Mouse (Mus musculus): ENCODE results near the gene 1700037H04Rik.

The 1700037H04Rik gene

DNA sequence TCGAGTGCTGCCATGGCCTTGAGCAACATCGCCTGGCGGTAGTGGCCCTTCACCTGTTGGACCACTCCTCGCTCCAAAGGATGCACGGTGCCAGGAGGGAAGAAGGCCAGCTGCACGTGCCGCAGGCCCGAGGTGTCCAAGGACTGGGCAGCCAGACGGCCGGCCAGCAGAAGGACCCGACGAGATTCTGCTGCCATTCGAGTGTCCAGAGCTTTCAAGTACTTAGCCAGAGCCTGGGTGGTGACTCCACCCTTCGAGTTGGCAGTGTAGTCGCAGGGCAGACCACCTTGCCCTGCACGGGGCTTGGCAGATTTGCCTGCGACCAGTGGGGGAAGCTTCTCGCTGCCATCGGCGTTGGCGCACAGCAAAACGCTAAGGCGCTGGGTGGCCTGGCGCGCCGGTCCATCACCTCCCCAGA, 19.0 kb upstream of the 1700037H04Rik start:
- DNase-seq, result no peak

DNA sequence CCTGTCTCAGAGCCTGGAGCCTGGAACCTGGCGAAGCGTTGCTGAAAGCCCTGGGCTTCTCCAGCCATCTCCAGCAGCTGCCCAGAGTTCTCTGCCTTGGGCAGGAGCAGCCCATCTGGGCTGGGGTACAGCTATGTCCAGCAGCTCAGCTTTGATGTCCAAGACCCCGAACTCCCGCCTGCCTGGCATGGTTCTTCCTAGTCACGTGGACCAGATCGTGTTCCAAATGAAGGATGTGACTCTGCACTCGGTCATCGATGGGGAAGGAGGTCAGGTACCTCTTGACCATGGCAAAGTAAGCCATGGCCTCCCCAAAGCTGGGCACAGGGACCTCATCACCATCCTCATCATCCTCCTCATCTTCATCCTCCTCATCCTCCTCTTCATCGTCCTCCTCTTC, 18.1 kb upstream of the 1700037H04Rik start:
- no peak for DNase-seq

DNA sequence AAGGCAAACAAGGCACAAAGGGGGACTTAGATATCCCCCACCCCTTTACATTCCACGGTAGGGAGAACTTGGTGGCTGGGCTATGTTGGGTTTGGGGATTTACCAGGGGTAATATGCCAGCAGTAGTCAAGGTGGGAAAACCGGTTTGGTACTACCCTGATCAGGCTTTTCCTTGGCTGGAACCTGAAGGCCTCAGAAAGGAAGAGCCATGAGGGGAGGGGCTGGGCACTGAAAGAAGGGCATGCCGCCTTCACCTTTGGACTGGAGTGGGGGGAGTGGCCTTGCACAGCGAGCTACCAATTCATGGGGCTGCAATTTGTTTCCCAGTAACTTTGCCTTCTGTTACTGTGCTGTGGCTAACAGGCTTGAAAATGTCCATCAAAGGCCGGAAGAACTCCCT, 16.6 kb upstream of the 1700037H04Rik start:
- DNase-seq, result no peak

DNA sequence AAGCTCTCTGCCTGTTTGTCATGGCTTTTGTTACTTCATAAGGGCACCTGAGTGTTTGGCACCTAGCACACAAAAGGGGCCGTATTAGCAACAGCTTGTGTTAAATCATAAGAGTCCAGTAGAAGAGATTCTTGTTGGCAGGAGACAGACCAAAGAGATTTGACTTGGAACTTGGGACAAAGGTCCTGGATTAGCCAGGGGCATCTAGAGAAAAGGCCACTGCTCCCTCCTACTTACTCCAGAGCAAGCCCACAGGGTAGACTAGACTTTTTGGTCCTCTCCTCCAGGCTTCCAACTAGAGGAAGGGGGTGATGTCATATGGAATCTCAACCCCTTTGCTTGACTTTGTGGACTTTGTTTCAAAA, 16.0 kb upstream of the 1700037H04Rik start:
- DNase-seq, result no peak

DNA sequence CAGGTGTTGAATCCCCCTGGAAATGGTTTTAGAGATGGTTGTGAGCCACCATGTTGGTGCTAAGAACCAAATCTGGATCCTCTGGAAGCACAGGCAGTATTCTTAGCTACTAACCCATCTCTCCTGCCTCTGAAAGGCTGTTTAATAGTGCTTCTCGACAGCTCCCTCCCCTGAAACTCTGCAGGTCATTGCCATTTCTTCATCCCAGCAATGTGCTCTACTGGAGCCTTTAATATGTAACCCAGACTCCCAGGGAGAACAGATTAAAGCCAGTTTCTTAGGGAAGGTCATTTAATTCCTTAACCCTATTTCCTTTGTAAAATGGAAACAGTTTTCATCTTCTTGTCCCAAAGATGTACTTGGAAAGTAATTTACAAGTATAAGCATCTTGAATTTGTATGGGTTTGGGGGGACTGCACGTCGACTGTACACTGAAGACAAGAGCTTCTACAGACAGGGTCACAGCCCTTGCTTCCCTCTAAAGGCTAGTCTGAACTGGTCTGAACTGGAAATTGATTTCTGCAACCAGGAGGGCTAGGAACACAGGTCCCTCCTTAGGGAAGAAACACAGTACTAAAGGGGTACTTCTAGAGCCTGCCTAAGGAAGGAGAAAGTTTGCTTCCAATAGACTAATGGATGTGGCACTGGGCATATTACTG, 15.5 kb upstream of the 1700037H04Rik start:
- DNase-seq, result no peak

DNA sequence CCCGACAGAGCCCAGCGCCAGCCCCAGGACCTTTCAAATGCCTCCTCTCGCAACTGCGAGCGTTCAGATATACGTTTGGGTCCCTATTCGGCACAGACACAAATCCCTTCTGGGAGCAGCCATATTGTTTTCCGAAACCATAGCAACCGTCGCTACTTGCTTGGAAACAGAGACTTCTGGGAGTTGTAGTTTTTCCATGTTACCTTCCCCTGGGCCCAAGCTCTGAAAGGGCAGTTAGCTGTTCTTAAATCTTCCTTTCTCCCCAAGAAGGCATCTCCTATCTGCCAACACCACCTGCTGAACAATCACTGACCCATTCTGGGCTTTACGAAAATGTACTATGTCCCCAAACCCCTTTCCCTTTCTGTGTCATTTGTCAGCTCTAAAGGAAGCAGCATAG, 14.8 kb upstream of the 1700037H04Rik start:
- peak in 1 of 2 experiments; percentile 48 for DNase-seq

DNA sequence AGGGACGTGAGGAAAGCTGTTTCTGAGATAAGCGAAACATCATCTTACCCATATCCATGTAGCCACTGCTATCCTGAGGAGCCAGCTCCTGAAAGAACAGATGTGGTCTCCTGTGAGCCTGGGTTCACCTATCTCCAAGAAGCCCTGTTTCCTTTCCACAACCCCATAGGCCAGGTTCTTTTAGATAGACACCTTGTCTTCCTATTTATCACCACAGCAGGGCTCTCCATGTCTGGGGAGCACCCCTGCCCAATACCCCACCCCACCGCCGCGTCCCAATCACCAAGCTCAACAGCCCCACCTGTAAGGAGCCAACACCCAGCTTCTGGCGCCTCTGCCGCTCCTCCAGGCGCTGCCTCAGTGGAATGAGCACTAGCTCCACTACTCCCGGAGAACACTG, 12.4 kb upstream of the 1700037H04Rik start:
- no peak for DNase-seq

DNA sequence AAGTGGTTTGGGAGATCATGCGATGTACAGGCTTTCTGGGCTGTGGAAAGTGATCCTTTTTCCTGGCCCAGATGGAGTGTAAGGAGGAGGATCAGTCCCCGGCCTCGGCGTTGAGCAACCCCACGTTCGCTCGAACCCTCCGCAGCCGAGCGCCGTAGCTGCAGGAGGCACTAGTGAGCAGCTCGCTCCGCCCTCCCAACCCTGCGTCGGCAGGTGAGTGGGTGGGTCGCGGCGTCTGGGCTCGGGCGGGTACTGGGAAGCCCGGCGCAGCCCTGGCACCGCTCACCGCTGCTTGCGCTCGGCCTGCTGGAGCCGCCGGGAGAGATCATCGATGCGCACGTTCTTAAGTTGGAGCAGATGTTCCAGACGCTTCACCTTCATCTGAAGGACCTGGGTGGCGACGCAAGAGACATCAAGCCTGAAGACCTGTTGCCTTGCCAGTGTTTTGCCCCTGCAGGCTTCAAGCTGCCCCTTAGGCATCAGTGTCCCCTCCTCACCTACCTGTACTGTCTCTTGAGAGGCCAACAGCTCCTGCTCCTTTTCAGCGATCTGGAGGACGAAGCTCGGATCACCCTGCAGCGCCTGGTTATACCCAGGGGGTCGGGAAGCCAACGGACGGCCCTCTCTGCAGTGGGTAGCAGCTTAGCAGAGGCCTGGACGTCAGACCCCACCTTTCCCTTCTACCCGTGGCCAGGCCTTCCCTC, 11.7 kb upstream of the 1700037H04Rik start:
- peak; percentile 52 to 64 for DNase-seq

DNA sequence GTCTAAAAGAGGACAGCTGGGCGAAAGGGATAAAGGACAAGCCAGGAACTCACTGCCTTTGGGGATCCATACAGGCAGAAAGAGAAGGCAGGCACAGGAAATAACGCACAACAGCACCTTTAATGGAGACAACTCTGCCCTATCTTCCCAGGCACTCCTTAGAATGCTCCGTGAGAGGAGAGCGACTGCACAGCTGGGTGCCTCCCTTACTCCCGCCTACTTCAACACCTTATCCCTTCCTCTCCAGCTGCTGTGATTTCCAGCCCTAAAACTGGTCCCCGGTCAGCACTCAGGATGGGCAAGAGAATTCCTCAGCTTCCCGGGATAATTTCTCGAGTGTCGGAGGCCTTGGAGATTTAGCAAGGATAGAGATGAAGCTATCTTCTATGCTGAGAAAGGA, 11.1 kb upstream of the 1700037H04Rik start:
- no peak for DNase-seq

DNA sequence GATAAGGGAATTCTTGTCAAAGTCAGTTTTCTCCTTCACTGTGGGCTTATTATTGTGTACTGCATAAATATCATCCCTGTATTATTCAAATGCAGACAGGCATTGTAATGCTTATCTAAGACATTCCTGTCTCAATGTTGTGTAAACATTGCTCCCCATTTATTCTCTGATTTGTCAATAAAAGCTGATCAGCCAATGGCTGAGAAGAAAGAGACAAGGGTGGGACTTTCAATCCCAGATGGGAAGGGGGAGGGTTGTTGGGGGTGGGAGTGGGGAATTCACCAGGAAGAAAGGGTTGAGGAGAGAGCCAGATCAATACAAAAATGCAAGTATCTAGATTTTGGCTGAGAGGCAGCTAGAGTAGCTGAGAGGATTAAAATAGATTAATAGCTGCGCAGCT, 9.0 kb upstream of the 1700037H04Rik start:
- no peak for DNase-seq

DNA sequence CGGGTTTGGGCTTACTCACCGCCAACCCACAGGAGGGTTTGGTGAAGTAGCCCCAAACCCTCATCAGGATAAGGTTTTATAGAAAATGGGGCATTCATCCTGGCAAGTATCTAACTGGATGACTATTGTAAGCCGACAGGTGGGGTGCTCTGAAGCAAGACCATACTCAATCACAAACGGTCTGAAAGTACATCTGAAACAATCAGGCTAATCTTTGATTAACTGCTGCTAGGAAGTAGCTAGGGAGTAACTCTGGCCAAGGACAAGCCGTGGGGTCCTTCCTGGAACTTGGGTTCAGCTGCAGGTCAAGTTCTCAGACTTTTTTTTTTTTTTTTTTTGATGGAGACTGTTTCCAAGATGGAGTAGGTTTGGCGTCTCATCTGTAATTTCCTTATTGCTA, 8.1 kb upstream of the 1700037H04Rik start:
- DNase-seq, result no peak

DNA sequence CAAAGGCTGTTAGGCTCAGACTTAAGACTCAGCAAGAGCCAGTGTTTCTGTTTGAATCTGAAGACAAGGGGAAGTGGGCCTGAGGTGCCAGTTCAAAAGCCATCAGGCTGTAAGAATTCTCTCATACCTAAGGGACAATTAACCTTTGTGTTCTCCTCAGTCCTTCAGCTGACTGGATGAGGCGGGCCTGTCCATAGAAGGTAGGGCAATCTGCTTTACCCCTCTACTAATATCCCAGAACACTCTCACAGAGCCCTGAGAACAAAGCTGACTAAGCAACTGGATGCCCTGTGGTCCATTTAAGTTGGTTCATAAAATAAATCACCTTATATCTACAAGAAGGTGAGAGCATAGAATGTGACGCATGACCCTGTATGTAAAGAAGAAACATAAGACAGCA, 6.3 kb upstream of the 1700037H04Rik start:
- no peak for DNase-seq

DNA sequence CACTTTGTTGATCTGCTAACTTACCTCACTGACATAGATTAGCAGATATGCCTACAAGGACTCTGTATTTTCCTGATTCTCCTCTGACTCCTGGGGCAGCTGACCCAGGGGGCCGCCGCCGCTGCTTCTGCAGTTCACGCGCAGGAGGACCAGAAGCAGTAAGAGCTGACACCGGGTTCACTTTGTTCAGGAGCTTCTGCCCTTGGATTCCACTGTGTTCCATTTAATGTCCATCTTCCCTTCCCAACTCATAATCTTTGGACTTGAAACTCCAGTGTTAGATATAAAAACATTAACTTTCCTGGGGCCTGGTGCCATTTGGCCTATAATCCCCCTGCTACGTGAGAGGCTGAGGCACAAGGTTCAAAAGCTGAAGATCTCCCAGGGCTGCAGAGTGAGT, 4.0 kb upstream of the 1700037H04Rik start:
- no peak for DNase-seq

DNA sequence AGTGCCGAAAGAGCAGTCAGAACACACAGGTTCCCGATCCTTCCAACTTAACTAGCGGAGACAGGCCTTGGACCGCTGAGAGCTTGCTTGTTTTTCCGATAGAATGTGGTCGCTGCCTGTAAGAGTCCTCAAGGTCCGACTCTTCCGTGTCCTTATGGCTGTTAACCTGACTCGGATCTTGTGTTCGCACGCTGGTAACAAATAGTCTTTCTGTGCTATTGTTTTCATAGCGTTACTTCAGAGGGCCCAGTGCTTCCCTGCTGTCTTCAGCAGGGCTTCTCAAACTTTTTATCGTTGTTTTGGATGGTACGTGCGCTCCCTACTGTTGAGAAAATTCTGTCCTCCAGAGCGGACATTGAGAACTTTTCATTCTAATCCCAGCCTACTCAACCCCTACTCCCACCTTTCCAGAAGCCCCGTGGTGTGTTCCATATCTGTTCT, 810 bp upstream of the 1700037H04Rik start:
- peak in 1 of 2 experiments; percentile 29 for DNase-seq

DNA sequence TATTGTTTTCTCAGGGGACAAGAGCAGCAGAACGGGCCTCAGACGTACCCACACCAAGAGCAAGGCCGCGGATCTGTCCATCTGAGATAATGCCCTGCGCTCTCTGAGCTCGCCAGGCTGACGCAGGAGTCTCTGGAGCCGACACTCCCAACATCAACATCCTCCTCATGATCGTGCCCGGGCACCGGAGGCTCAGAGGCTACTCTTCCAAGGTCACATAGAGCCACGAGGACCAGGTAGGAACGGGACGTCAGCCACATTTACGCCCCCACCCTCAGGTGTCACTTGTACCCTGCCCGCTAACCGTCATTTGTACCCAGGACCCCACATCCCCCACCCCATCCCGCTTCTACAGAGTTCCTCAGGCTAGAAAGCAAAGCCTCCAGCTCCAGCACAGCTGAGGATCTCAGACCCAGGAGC, 380 bp downstream of the 1700037H04Rik start:
- no peak for DNase-seq

DNA sequence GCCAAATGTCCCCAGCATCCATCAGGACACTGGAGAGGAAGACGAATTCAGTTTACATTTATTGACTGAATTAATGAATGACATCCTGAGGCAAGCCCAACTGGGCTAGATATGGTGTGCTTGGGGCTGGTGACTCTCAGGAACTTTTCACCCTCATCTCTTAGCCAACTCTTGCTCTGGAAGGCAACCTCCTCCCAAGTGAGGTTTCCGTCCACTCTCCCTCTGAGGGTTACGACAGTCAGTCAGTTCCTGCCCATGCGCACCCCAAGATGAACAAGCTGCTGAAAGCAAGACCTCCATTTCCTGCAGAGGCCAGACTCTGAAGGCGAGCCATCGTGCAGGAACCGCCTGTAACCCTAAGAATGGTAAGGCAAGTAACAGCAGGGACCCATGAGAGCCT, 2.9 kb downstream of the 1700037H04Rik start:
- no peak for DNase-seq

DNA sequence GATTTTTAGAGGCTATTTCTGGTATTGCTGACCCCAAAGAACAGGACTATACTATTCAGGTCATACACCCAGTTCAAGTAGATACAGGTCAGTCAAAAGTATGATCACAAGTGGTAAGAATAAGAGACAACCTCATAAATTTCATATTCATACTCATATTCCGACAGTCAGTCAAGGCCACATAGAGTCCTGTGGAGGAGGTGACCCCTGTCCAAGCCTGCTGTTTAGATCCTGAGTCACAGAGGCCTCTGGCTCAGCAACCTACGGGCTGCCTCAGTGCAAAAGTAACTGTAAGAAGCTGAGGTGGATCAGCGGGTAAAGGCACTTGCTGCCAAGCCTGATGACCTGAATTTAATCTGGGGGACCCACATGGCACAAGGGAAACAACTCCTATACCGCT, 5.8 kb downstream of the 1700037H04Rik start:
- DNase-seq, result no peak

DNA sequence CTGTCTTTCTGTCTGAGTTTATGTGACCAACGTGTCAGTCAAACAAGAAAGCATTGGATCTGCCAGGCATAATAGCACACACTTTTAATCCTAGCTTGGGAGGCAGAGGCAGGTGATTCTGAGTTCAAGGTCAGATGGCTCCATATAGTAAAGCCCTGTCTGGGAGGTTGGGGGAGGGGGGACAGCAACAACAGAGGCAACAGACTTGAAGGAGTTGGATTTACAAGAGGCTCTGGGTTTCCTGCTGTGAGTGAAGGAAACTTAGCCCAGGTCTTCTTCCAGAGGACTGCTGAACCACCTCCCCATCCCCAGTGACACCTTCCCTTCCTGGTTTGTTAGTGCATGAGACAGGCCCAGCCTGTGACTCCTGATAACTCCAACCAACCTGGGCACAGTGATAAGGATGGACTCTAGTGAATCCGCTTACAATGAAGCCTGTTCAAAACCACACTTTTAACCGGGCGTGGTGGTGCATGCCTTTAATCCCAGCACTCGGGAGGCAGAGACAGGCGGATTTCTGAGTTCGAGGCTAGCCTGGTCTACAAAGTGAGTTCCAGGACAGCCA, 7.6 kb downstream of the 1700037H04Rik start:
- no peak for DNase-seq

DNA sequence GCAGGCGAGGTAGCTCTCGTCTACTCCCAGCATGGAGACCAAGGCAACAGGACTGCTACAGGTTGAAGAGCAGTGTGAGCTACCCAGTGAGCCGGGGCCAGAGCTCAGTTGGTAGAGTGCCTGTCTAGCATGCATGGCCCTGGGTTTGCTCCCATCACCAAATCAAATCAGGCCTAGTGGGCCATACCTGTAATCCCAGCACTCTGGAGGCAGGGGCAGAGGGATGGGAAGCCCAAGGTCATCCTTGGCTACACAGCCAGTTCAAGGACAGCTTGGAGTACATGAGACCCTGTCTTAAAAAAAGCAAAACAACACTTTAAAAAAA, 10.7 kb downstream of the 1700037H04Rik start:
- no peak for DNase-seq

DNA sequence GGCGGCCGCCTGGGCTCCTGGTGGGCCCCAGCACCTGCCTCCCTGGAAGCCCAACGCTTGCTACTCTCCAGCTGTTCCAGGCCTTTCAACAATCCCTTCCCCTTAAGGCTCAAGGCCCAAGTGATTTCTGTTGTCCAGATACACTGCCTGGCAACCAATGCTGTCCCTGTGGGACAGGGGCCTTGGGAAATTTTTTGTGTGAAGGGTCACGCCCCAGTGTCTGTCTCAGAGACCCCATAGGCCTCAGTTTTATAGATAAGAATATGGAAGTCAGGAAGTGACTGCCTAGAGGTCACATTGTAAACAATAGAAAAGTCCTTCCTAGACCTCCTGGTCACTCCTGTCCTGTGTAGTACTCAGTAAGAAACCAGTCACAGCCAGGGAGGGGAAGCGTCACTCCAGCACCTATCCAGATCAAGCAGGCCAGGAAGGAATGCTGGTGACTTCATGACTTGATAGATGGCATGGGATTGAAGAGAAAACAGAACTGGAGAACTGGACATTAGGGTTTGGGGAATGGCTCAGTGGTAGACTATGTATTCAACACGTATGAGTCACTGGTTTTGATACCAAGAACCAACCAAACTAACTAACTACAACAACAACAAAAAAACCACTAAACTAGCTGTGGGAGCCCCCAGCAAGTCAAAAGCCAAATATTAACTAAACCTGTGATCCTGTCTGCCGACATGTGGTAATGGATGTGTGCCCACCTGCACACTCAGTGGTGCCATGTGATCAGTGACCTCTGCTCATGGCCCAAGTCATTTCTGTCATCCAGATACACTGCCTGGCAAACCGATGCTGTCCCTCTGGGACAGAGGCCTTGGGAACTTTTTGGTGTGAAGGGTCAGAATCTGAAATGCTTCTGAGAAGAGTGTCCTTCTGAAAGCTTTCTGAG, 11.3 kb downstream of the 1700037H04Rik start:
- no peak for DNase-seq

DNA sequence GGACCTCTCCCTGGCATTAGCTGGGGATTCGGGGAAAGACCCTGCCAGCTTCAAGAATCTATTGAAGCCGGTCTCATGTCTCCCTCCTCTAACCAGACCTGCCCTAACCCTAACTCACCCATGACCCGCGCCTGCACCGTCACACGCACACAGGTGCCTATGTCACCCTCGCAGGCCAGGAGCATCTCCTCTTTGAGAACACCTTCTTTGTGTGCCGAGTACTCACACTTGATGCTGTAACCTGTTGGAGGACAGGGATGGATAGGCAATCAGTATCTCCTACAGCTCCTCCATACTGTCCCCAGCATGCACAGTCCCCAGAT, 12.9 kb downstream of the 1700037H04Rik start:
- DNase-seq, result no peak

DNA sequence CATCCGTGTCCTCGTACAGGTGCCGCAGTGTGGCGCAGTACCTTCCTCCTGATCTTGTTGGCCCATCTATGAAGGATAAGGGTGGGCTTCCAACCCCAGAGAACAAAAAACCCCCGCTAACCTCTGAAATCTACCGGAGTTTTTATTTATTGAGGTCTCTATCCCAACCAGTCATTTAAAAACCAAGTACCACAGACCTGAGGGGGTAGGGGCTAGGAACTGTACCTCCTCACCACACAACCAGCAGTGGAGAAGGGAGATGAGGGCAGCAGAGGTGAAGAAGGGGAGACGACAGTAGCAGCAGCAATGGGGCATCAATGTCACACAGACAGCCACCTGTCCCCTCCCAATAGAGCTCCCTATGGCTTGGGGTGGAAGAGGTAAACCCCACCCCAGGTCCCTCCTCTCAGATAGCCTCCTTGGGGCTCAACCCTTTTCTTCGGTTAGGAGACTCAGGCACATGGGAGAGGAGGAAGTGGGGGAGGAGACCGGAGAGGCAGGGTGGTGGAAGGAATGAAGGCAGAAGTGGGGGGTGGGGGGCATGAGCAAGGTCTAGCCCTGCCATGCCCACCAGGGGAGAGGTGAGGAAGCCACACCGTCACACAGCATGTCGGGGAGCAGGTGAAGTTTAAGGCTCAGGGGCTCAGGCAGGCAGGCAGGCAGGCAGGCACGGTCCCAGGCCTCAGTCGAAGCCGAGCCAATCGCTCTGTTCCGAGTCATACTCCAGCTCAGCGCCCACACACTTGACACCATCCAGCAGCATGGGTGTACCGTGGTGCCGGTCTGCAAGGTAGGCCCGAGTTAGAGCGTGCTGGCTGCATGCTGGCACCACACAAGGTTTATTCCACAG, 13.5 kb downstream of the 1700037H04Rik start:
- DNase-seq, result no peak

DNA sequence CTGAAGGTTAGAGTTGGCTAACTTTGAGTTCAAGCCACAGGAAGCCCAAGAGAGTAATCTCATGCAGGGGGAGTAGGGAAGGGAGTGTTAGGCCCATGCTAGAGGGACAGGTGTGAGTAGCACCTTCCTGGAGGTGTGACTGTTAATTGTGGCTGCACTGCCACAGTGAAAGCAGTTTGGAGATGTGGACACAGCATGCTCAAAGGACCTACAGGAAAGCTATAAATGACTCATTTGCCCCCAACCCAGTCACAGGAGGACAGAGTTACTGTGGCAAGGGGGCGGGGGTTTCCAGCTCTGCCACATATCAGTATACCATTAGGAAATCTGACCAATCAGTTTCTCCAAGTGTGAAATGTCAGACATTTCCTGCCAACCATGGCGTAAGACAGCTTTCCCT, 14.3 kb downstream of the 1700037H04Rik start:
- no peak for DNase-seq

Measured in spleen, adult 18-20 months (tissue).